Mouse (Mus musculus): Measurements from ENCODE around the gene Ehbp1l1.
"Not testable (repeated sequence)": the region's sequence is repeated elsewhere in the genome, so short reads cannot be mapped to it uniquely, and the experiment has no call there.

The Ehbp1l1 gene

DNA sequence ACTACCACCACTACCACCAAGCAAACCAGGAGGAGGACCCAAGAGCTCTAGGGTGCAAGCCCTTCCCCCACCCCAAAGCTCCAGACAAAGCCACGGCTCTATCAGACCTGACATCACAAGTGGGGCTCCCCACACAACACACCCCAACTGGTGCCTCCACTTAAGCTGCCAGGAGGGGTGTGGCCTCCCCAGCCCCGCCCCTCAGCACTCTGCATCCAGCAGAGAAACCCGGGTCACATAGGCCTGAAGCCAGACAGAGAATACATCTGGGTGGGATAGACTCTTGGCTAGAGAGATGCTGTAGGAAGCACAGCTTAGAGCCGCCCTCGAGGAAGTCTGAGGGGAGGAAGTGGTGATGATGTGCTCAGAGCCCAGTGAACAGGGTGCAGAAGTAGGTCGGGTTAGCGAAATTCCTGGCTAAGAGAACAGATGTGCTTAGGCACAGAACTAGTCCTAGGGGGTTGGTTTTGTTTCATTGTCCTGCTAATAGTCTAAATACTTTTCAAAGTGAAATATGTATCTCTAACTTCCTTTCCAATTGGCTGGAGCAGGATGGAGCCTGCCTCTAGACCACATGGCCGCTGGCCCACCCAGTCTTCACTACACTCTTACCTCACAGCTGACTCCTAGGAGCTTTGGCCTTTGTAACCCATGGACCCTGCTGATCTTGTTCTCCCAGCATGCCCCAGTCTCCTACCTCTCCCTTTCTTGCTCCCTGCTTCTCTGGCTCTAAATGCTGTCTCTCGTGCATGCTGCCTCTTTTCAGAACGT is 21.1 kb downstream of the Ehbp1l1 start:
- no peak for DNase-seq (ENCODE audit: low spot score)

GRCm38 (mm10) chr19:5704163-5704800 is 21.8 kb downstream of the Ehbp1l1 start, which contains the start of gene Kcnk7:
TSS of gene Kcnk7 (plus strand) at chr19:5704367.
- DNase-seq (ENCODE audit: low spot score): no peak

DNA sequence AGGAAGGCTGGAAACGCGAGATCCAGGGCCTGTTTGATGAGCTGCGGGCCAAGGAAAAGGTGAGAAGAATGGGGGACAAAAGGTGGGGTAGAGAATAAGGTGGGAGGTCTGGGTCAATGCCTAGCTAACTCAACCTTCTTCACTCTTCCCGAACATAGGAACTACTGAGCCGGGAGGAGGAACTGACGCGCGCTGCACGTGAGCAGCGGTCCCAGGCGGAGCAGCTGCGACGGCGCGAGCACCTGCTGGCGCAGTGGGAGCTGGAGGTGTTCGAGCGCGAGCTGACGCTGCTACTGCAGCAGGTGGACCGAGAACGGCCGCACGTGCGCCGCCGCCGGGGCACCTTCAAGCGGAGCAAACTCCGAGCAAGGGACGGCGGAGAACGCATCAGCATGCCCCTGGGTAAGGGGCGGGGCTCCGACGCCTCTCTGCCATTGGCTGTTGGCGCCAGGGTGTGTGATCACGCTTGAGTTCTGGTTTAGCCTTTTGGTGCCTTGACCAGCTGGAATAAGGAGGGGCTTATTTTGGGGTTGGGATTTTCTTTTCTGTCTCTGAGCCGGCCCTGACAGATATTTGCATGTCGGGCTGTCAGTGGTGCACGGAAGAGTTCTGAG is 30.2 kb downstream of the Ehbp1l1 start:
- peak; percentile 57 for DNase-seq (ENCODE audit: low spot score)

GRCm38 (mm10) chr19:5693801-5694200 is 32.3 kb downstream of the Ehbp1l1 start:
- DNase-seq (ENCODE audit: low spot score): no peak

DNA sequence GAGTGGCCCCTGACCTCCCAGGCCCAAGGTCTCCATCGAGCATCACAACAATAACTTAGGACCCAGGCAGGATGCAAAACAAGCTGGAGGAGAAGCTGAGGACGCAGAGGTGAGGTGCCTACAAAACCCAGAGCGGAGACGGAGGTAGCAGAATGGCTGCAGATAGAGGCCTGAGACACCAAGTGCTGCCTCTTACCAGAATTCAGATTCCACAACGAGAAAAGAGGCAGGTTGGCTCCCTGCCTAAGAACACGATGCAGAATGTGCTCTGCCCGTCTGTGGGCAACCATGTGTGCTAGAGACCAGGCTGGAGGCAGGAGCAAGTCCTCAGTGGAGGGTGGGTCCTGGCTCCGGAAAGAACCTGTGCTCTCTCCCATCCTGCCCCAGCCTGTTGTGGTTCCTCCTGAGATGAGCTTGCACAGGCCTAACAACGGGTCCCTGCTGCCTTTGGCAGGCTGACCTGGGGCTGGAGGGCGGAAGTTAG is 33.2 kb downstream of the Ehbp1l1 start:
- no peak for DNase-seq (ENCODE audit: low spot score)

GRCm38 (mm10) chr19:5692086-5692912 is 33.8 kb downstream of the Ehbp1l1 start:
- no peak for DNase-seq (ENCODE audit: low spot score)

- DNase-seq (ENCODE audit: low spot score): no peak
Measured at GRCm38 (mm10) chr19:5691601-5692000, 34.5 kb downstream of the Ehbp1l1 start.

GRCm38 (mm10) chr19:5690343-5690735 is 35.8 kb downstream of the Ehbp1l1 start:
- no peak for DNase-seq (ENCODE audit: low spot score)

DNA sequence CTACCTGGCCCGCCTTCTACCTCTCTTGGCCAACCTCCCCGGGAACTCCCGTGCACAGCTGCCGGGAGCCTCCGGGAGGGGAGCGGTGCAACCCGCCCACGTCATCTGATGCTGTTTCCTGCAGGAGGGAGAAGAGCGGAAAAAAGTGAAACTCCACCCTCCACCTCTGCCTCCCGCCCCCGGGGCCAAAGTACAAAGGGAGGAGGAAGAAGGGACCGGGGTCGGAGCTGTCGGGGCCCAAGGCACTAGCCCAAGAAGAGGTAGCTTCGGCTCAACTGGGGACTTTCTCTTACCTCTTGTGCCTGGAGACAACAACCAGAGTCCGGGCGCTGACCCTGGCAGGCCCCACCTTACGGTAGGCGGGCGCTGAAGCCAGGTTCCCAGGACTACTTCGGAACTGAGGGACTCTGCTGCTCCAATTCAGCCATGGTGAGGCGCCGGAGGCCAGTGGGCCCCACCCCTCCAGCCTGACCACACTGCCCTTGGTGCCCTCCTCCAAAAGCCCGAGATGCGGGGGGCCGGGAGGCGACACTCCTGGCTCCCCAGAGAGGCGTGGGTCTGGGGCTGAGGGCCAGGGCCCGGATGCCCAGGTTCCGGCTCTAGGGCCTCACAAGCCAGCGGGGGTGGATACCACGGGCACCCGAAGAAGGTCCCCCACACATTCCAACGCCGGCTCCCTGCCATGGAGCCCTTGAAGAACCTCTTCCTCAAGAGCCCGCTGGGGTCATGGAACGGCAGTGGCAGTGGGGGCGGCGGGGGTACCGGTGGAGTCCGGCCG is 36.4 kb downstream of the Ehbp1l1 start:
- DNase-seq (ENCODE audit: low spot score): peak; percentile 71

- DNase-seq (ENCODE audit: low spot score): no peak
Measured at GRCm38 (mm10) chr19:5689088-5689428, 37.1 kb downstream of the Ehbp1l1 start.

GRCm38 (mm10) chr19:5688200-5689087 is 37.7 kb downstream of the Ehbp1l1 start, which contains the start of the genes Map3k11 and Pcnx3:
TSS of gene Map3k11 (plus strand) at chr19:5688742.
TSS of gene Pcnx3 (minus strand) at chr19:5688908.
- DNase-seq (ENCODE audit: low spot score): peak; percentile 97

GRCm38 (mm10) chr19:5687738-5688137 is 38.4 kb downstream of the Ehbp1l1 start:
- peak; percentile 11 for DNase-seq (ENCODE audit: low spot score)

- not testable (repeated sequence) for DNase-seq (ENCODE audit: low spot score)
Measured at GRCm38 (mm10) chr19:5686954-5687353, 39.2 kb downstream of the Ehbp1l1 start.

GRCm38 (mm10) chr19:5686437-5686836 is 39.7 kb downstream of the Ehbp1l1 start:
- no peak for DNase-seq (ENCODE audit: low spot score)

- DNase-seq (ENCODE audit: low spot score): no peak
Measured at GRCm38 (mm10) chr19:5685861-5686260, 40.3 kb downstream of the Ehbp1l1 start.

- DNase-seq (ENCODE audit: low spot score): no peak
Measured at GRCm38 (mm10) chr19:5685431-5685830, 40.7 kb downstream of the Ehbp1l1 start.

DNA sequence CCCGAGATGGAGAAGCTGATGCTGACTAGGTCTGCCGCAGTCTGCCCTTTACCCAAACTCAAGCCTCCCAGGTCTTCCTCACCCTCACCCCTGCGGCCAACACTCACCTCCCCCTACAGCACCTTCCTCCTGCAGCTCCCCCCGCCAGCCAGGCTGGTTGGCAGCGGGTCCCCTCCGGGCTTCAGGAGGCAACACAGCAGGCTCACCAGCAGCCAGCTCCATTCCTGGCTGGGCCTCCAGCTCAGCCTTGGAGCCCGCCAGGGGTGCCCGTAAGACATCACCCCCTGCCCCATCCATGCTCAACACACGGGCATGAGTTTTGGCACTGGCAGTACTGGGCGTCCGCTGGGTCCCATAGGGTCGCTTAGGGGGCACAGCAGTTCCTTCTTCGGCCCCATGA is 41.1 kb downstream of the Ehbp1l1 start:
- DNase-seq (ENCODE audit: low spot score): no peak

GRCm38 (mm10) chr19:5684236-5684635 is 41.9 kb downstream of the Ehbp1l1 start:
- DNase-seq (ENCODE audit: low spot score): no peak

GRCm38 (mm10) chr19:5680432-5680831 is 45.7 kb downstream of the Ehbp1l1 start:
- no peak for DNase-seq (ENCODE audit: low spot score)

DNA sequence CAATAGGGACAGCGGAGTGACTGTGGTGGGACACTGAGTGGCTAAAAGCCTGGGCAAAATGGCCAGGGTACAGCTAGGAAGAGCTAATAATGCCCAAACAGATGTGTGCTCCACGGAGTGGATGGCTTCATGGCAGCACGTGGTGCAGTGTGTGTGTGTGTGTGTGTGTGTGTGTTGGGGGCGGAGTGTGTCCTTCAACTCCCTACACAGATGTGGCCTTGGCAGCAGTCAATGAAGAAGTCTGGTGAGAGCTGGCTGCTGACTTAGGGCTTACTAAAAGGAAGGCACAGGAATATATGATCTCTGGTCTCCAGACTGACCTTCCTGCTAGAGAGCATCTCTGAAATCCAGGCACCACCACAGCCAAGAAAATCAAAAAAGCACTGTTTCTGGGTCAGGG is 57.7 kb downstream of the Ehbp1l1 start:
- DNase-seq (ENCODE audit: low spot score): no peak
